Mouse (Mus musculus): ENCODE results near the gene Sox12. TPM values are rescaled to one million over a fixed set of nuclear protein-coding genes. Genes with fewer than 3 reads are reported as not detected.

Sox12 gene
- polyA plus RNA-seq (2014; fragmentation: Nextera tagmentation; extraction: Ambion mirVana): 21.9 and 25.4 TPM in 2 replicates

DNA sequence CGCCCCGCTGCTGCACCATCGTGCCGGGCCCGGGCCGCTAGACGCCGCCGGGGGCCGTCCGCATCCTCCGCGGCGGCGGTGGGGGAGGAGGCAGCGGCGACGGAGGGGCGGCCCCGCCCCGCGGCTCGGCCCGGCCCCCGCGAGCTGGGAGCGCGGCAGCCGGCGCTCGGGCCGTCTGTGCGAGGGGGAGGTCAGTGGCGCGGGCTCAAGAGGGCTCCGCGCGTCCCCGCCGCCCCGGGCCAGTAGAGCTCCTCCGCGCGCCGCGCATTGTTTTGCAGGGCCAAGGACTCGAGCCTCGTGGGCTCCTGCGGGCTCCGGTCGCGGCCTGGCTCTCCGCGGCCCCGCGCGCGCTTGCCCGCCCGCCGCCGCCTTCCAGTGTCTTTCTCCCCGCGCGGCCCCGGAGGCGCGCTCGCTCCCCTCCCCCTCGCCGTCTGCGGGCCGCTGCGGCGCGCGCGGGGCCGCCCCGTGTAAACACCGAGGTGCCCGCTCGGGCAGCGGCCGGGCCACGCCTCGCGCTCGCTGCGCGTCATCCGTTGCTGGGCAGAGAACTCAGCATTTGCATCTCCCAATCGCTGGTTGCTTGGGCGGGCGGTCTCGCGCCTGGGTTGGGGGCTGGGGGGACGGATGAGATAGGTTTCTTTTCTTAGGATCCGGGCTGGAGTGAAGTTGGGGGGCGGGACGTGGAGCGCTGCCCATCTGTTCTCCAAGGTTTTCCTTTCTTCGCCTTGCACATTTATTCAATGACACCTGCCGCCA lies at the start of gene Sox12:
TSS of gene Sox12 (minus strand) at position 384 of the 756 bp plus-strand sequence.
- under 1% methylated on average over 85 of the region's 104 CpGs for WGBS
- H3K4me1 ChIP-seq (ENCODE audit: control insufficient read depth, insufficient read depth, low read length): peaks cover 39% of the 10 kb centered on the region
- ATAC-seq (ENCODE audit: low FRiP score, low TSS enrichment) (peak; percentile 71), DNase-seq (peak; percentile 99)
- H3K4me3 ChIP-seq (replicated peaks; ENCODE audit: low read depth, low read length): peak within 1 kb of the TSS; percentile 91
- H3K9me3 ChIP-seq (ENCODE audit: control insufficient read depth, low read length): no peaks in the 10 kb centered on the region
- H3K36me3 ChIP-seq (ENCODE audit: control insufficient read depth, insufficient read depth, low read length): peaks cover 10% of the 10 kb centered on the region; the same call in 1 of the 2 replicates
- peak within 1 kb of the TSS; percentile 98 for H3K9ac ChIP-seq (replicated peaks; ENCODE audit: low read length)
- H3K27me3 ChIP-seq (ENCODE audit: control insufficient read depth, insufficient read depth, low read length): no peaks in the 10 kb centered on the region
- H3K27ac ChIP-seq (replicated peaks; ENCODE audit: low read depth, low read length): peak within 1 kb of the TSS; percentile 100
- H3K4me2 ChIP-seq (ENCODE audit: low read length): peak within 1 kb of the TSS; percentile 69

DNA sequence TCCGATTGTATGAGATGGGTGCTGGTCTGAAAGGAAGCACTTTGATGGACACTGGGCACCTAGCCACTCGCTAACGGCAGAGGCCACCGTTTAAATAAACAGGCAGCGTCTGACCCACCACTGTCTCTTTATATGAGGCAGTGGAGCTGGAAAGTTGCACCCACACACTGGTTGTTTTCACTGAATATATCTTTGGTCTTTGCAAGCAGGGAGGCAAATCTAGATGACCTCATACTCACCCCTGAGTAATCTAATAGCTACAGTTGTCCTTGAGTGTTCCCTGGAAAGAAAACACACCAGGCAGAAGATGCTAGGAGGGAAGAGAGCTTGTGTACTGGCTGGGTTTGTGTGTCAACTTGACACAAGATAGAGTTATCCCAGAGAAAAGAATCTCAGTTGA lies 49.6 kb upstream of the Sox12 start:
- H3K27me3 ChIP-seq (ENCODE audit: control insufficient read depth, insufficient read depth, low read length): no peaks in the 10 kb centered on the region
- no peaks in the 10 kb centered on the region for H3K36me3 ChIP-seq (ENCODE audit: control insufficient read depth, insufficient read depth, low read length)
- no peak overlapping the region for H3K9ac ChIP-seq (replicated peaks; ENCODE audit: low read length)
- ATAC-seq (ENCODE audit: low FRiP score, low TSS enrichment): no peak
- H3K4me3 ChIP-seq (replicated peaks; ENCODE audit: low read depth, low read length): no peak overlapping the region
- no peaks in the 10 kb centered on the region for H3K9me3 ChIP-seq (ENCODE audit: control insufficient read depth, low read length)
- H3K27ac ChIP-seq (replicated peaks; ENCODE audit: low read depth, low read length): no peak overlapping the region
- DNase-seq: no peak
- no peaks in the 10 kb centered on the region for H3K4me1 ChIP-seq (ENCODE audit: control insufficient read depth, insufficient read depth, low read length)
- 52% methylated on average over 5 of the region's 5 CpGs for WGBS
- H3K4me2 ChIP-seq (ENCODE audit: low read length): no peak overlapping the region

- DNase-seq: no peak
- Histone ChIP-seq H3K9me3 (ENCODE audit: control insufficient read depth, low read length) (no peaks in the 10 kb centered on the region), H3K4me3 (replicated peaks; ENCODE audit: low read depth, low read length) (no peak overlapping the region), H3K4me2 (ENCODE audit: low read length) (no peak overlapping the region), H3K27ac (replicated peaks; ENCODE audit: low read depth, low read length) (no peak overlapping the region), H3K36me3 (ENCODE audit: control insufficient read depth, insufficient read depth, low read length) (no peaks in the 10 kb centered on the region), H3K4me1 (ENCODE audit: control insufficient read depth, insufficient read depth, low read length) (no peaks in the 10 kb centered on the region), H3K9ac (replicated peaks; ENCODE audit: low read length) (no peak overlapping the region), H3K27me3 (ENCODE audit: control insufficient read depth, insufficient read depth, low read length) (no peaks in the 10 kb centered on the region)
- WGBS: 68% methylated on average over 2 of the region's 2 CpGs
- ATAC-seq (ENCODE audit: low FRiP score, low TSS enrichment): no peak
These were observed 48.8 kb upstream of the Sox12 start for GRCm38 (mm10) chr2:152446642-152447041.

GRCm38 (mm10) chr2:152443281-152443680 lies 45.4 kb upstream of the Sox12 start:
- Histone ChIP-seq H3K27me3 (ENCODE audit: control insufficient read depth, insufficient read depth, low read length) (no peaks in the 10 kb centered on the region), H3K36me3 (ENCODE audit: control insufficient read depth, insufficient read depth, low read length) (no peaks in the 10 kb centered on the region), H3K4me2 (ENCODE audit: low read length) (no peak overlapping the region), H3K9ac (replicated peaks; ENCODE audit: low read length) (no peak overlapping the region), H3K4me3 (replicated peaks; ENCODE audit: low read depth, low read length) (no peak overlapping the region), H3K4me1 (ENCODE audit: control insufficient read depth, insufficient read depth, low read length) (no peaks in the 10 kb centered on the region), H3K9me3 (ENCODE audit: control insufficient read depth, low read length) (no peaks in the 10 kb centered on the region), H3K27ac (replicated peaks; ENCODE audit: low read depth, low read length) (no peak overlapping the region)
- DNase-seq (peak; percentile 21), ATAC-seq (ENCODE audit: low FRiP score, low TSS enrichment) (no peak)
- WGBS: 90% methylated on average over 8 of the region's 8 CpGs

DNA sequence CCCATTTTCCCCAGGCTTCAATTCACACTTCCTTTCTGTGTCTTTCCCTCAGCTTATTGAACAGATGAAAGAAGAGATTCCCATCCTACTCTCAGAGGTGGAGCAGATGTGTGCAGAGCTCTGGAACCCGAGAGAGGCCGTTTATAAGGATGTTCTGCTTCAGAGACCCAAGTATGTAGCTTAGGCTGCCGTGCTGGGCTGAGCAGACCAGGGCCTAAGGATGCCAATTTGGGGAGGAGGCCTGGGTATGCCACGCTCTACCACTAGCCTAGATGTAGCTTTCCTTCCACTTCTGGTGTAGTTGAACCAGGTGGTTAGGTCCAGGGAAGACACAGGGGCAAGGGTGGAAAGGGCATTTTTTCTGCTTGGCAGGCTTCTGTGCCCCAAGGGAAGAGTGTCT lies 44.5 kb upstream of the Sox12 start:
- Histone ChIP-seq H3K4me3 (replicated peaks; ENCODE audit: low read depth, low read length) (no peak overlapping the region), H3K9ac (replicated peaks; ENCODE audit: low read length) (no peak overlapping the region), H3K4me2 (ENCODE audit: low read length) (no peak overlapping the region), H3K4me1 (ENCODE audit: control insufficient read depth, insufficient read depth, low read length) (peaks cover under 1% of the 10 kb centered on the region), H3K36me3 (ENCODE audit: control insufficient read depth, insufficient read depth, low read length) (no peaks in the 10 kb centered on the region), H3K9me3 (ENCODE audit: control insufficient read depth, low read length) (no peaks in the 10 kb centered on the region), H3K27ac (replicated peaks; ENCODE audit: low read depth, low read length) (no peak overlapping the region), H3K27me3 (ENCODE audit: control insufficient read depth, insufficient read depth, low read length) (no peaks in the 10 kb centered on the region)
- DNase-seq (no peak), ATAC-seq (ENCODE audit: low FRiP score, low TSS enrichment) (no peak)
- 51% methylated on average over 4 of the region's 4 CpGs for WGBS

DNA sequence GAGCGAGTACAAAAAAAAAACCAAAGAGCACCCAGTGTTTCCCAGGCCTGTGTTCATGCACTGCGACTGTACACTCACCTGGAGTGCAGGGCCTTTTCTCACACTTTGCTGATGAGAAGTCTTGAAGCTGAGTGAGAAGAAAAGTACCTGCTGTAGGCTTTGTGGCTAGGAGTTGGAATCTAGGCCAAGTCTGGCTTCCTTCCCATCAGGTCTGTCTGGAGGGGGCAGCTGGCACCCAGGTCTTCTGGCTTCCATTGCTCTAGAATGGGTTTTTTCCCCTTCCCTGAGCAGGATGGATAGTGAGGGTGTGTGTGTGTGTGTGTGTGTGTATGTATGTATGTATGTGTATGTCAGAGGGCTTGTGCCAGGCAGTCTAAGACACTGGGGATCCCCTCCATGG lies 42.0 kb upstream of the Sox12 start:
- ATAC-seq (ENCODE audit: low FRiP score, low TSS enrichment) (no peak), DNase-seq (no peak)
- Histone ChIP-seq H3K27me3 (ENCODE audit: control insufficient read depth, insufficient read depth, low read length) (no peaks in the 10 kb centered on the region), H3K9ac (replicated peaks; ENCODE audit: low read length) (no peak overlapping the region), H3K9me3 (ENCODE audit: control insufficient read depth, low read length) (no peaks in the 10 kb centered on the region), H3K4me1 (ENCODE audit: control insufficient read depth, insufficient read depth, low read length) (peaks cover 5% of the 10 kb centered on the region), H3K27ac (replicated peaks; ENCODE audit: low read depth, low read length) (no peak overlapping the region), H3K36me3 (ENCODE audit: control insufficient read depth, insufficient read depth, low read length) (no peaks in the 10 kb centered on the region), H3K4me3 (replicated peaks; ENCODE audit: low read depth, low read length) (no peak overlapping the region), H3K4me2 (ENCODE audit: low read length) (no peak overlapping the region)
- WGBS: 90% methylated on average over 2 of the region's 2 CpGs

GRCm38 (mm10) chr2:152438963-152439362 lies 41.1 kb upstream of the Sox12 start:
- Histone ChIP-seq H3K9ac (replicated peaks; ENCODE audit: low read length) (no peak overlapping the region), H3K4me2 (ENCODE audit: low read length) (no peak overlapping the region), H3K27me3 (ENCODE audit: control insufficient read depth, insufficient read depth, low read length) (no peaks in the 10 kb centered on the region), H3K4me1 (ENCODE audit: control insufficient read depth, insufficient read depth, low read length) (peaks cover 5% of the 10 kb centered on the region), H3K36me3 (ENCODE audit: control insufficient read depth, insufficient read depth, low read length) (no peaks in the 10 kb centered on the region), H3K9me3 (ENCODE audit: control insufficient read depth, low read length) (no peaks in the 10 kb centered on the region), H3K27ac (replicated peaks; ENCODE audit: low read depth, low read length) (no peak overlapping the region), H3K4me3 (replicated peaks; ENCODE audit: low read depth, low read length) (no peak overlapping the region)
- ATAC-seq (ENCODE audit: low FRiP score, low TSS enrichment): no peak
- 58% methylated on average over 1 of the region's 1 CpGs for WGBS
- no peak for DNase-seq

GRCm38 (mm10) chr2:152436983-152437860 lies 39.4 kb upstream of the Sox12 start:
- Histone ChIP-seq H3K4me2 (ENCODE audit: low read length) (peak overlapping the region; percentile 58), H3K27me3 (ENCODE audit: control insufficient read depth, insufficient read depth, low read length) (no peaks in the 10 kb centered on the region), H3K4me1 (ENCODE audit: control insufficient read depth, insufficient read depth, low read length) (peaks cover 5% of the 10 kb centered on the region), H3K36me3 (ENCODE audit: control insufficient read depth, insufficient read depth, low read length) (no peaks in the 10 kb centered on the region), H3K27ac (replicated peaks; ENCODE audit: low read depth, low read length) (0 out of 2 replicates have a peak overlapping the region, but pooled peaks have one; percentile 20), H3K4me3 (replicated peaks; ENCODE audit: low read depth, low read length) (peak overlapping the region; percentile 20), H3K9ac (replicated peaks; ENCODE audit: low read length) (peak overlapping the region; percentile 43), H3K9me3 (ENCODE audit: control insufficient read depth, low read length) (no peaks in the 10 kb centered on the region)
- DNase-seq (peak; percentile 93), ATAC-seq (ENCODE audit: low FRiP score, low TSS enrichment) (peak; percentile 89)
- 4% methylated on average over 23 of the region's 23 CpGs for WGBS

All from midbrain, embryonic 14.5 days (tissue).